Mouse (Mus musculus) myocyte (in vitro differentiated cells): ENCODE measurements around the gene Pafah1b2.

ENCODE experiments used
- CEBPB ChIP-seq: IDR thresholded peaks from 2 replicates; pipeline ENCODE4 v1.6.1; 2011; ENCODE audit warnings: mild to moderate bottlenecking, moderate library complexity; ENCODE audit not compliant: poor library complexity, insufficient read depth, severe bottlenecking
- E2F4 ChIP-seq: IDR thresholded peaks from one replicate; pipeline ENCODE4 v1.6.1; 2011; ENCODE audit warnings: mild to moderate bottlenecking, control low read depth, moderate library complexity; ENCODE audit not compliant: insufficient read depth
- MAX ChIP-seq: IDR thresholded peaks from one replicate; pipeline ENCODE4 v1.6.1; 2011; ENCODE audit warnings: low read depth, mild to moderate bottlenecking, control low read depth
- MYOD1 ChIP-seq, 3 experiments: IDR thresholded peaks; one replicate each; pipeline ENCODE4 v1.6.1; 2011; ENCODE audit warnings: control low read depth in 2 of 3, low read depth in 2 of 3, mild to moderate bottlenecking in 2 of 3, moderate library complexity in 1 of 3; ENCODE audit not compliant: insufficient read length in 2 of 3, control insufficient read depth in 1 of 3
- MYOG ChIP-seq, 3 experiments: IDR thresholded peaks; one replicate each; pipeline ENCODE4 v1.6.1; 2011; ENCODE audit warnings: control low read depth in 2 of 3, low read depth in 2 of 3, mild to moderate bottlenecking in 2 of 3; ENCODE audit not compliant: insufficient read length in 2 of 3, control insufficient read depth in 1 of 3, insufficient read depth in 1 of 3
- POLR2A ChIP-seq: IDR thresholded peaks from one replicate; pipeline ENCODE4 v1.6.1; 2011; ENCODE audit warnings: low read depth, mild to moderate bottlenecking, control low read depth, moderate library complexity; ENCODE audit not compliant: insufficient read length
- POLR2AphosphoS2 ChIP-seq: IDR thresholded peaks from one replicate; pipeline ENCODE4 v1.6.1; 2011; ENCODE audit warnings: low read depth, control low read depth; ENCODE audit not compliant: insufficient read length
- REST ChIP-seq: IDR thresholded peaks from one replicate; pipeline ENCODE4 v1.6.1; 2011; ENCODE audit warnings: mild to moderate bottlenecking, control low read depth, moderate library complexity; ENCODE audit not compliant: insufficient read depth, insufficient read length
- TCF12 ChIP-seq: IDR thresholded peaks from one replicate; pipeline ENCODE4 v1.6.1; 2011; ENCODE audit warnings: mild to moderate bottlenecking, control low read depth; ENCODE audit not compliant: poor library complexity, insufficient read depth, severe bottlenecking
- USF1 ChIP-seq: IDR thresholded peaks from one replicate; pipeline ENCODE4 v1.6.1; 2011; ENCODE audit warnings: low read depth, mild to moderate bottlenecking, control low read depth, moderate library complexity

DNA sequence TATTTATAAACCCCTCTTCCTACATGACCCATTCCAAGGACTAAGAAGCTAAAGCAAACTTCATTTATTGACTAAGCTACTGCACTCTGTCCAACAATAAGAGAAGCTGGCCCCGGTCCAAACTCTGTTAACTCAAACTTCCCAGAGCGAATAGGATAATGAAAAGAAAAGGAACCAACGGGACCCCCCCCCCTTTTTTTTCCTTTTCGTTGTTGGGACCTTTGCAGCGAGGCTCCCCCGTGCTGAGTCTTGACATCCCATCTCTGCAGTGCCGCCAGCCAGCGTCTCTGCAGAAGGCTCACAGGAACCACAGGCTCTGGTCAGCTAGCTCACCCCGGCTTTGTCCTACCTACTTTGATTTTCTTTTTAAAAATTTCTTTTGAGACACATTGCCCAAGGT is 3.3 kb upstream of the Pafah1b2 start:
- TF ChIP-seq POLR2AphosphoS2, result no peak
- no peak for TF ChIP-seq E2F4
- no peak for TF ChIP-seq MAX
- TF ChIP-seq POLR2A, result no peak
- TF ChIP-seq USF1, result no peak
- no peak for TF ChIP-seq REST
- TF ChIP-seq TCF12, result no peak
- TF ChIP-seq MYOD1 (IDR thresholded peaks at IDR 0.05; ENCODE audit: control insufficient read depth in 1 of 3, insufficient read length in 2 of 3, low read depth in 2 of 3), result no peak
- TF ChIP-seq MYOG (IDR thresholded peaks at IDR 0.05; ENCODE audit: control insufficient read depth in 1 of 3, insufficient read depth in 1 of 3, insufficient read length in 2 of 3, low read depth in 2 of 3), result no peak
- TF ChIP-seq CEBPB, result no peak
